Mouse (Mus musculus) adrenal gland, postnatal 25 days (tissue): Measurements from ENCODE around the gene Mapk6. TPM values are rescaled to one million over a fixed set of nuclear protein-coding genes. Genes with fewer than 3 reads are reported as not detected.

ENCODE experiments used
- total RNA-seq: library from RNA; stranded (reverse); gene quantifications from 2 replicates; pipeline ENCODE4 v1.2.3, GENCODE M21; 2021

Mapk6 gene
- total RNA-seq, 1 experiment from 2014 or later = 35.2 TPM

Other genes with a start within 250 kb of the Mapk6 start
- 3.8 and 4.8 TPM in 2 replicates for gene Myo5c, start 178.0 kb downstream of the Mapk6 start, total RNA-seq
- gene Gnb5, start 103.7 kb downstream of the Mapk6 start, total RNA-seq = 36.7 and 37.3 TPM in 2 replicates
- not detected in 2 replicates for gene Bcl2l10, start 62.2 kb downstream of the Mapk6 start, total RNA-seq
- gene Leo1, start 31.5 kb upstream of the Mapk6 start, total RNA-seq = 19.3 and 26.5 TPM in 2 replicates
- 44.1 and 65.6 TPM in 2 replicates for gene Tmod3, start 149.7 kb upstream of the Mapk6 start, total RNA-seq
- gene Tmod2, start 201.3 kb upstream of the Mapk6 start, total RNA-seq = 8.2 and 13.4 TPM in 2 replicates
- gene Lysmd2, start 215.7 kb upstream of the Mapk6 start, total RNA-seq = 14.8 and 19.0 TPM in 2 replicates